Mouse (Mus musculus) heart, embryonic 15.5 days (tissue): ENCODE results near the gene Dedd. TPM values are rescaled to one million over a fixed set of nuclear protein-coding genes. Genes with fewer than 3 reads are reported as not detected.
A peak's percentile ranks its signal among the peaks of the same experiment; 100 is the strongest.

Source experiments
- ATAC-seq: fragments of 200-750 bp; cut with Nextera tagmentation; replicated peaks from 2 replicates; pipeline ENCODE4 v1.8.0; 2017; ENCODE audit warnings: low read depth, moderate TSS enrichment; ENCODE audit not compliant: insufficient number of reproducible peaks, insufficient read depth, low FRiP score
- H3K27ac ChIP-seq: fragments of 300-500 bp; sonication (generic); 2 replicates; pipeline ENCODE4 v1.5.1; 2015; ENCODE audit warnings: mild to moderate bottlenecking, inconsistent platforms
- H3K27me3 ChIP-seq: fragments of 300-500 bp; sonication (generic); 2 replicates; pipeline ENCODE4 v1.6.1; 2015; ENCODE audit warnings: inconsistent platforms
- H3K36me3 ChIP-seq: fragments of 300-500 bp; sonication (generic); 2 replicates; pipeline ENCODE4 v1.6.1; 2015; ENCODE audit warnings: mild to moderate bottlenecking, inconsistent platforms
- H3K4me1 ChIP-seq: fragments of 300-500 bp; sonication (generic); replicated peaks from 2 replicates; pipeline ENCODE4 v1.6.1; 2015; ENCODE audit warnings: inconsistent platforms
- H3K4me2 ChIP-seq: fragments of 300-500 bp; sonication (generic); 2 replicates; pipeline ENCODE4 v1.6.1; 2015; ENCODE audit warnings: inconsistent platforms, mild to moderate bottlenecking, moderate library complexity
- H3K4me3 ChIP-seq: fragments of 300-500 bp; sonication (generic); 2 replicates; pipeline ENCODE4 v1.5.1; 2015; ENCODE audit warnings: mild to moderate bottlenecking, inconsistent platforms
- H3K9ac ChIP-seq: fragments of 300-500 bp; sonication (generic); 2 replicates; pipeline ENCODE4 v1.6.1; 2015; ENCODE audit warnings: mild to moderate bottlenecking, inconsistent platforms
- H3K9me3 ChIP-seq: fragments of 300-500 bp; sonication (generic); replicated peaks from 2 replicates; pipeline ENCODE4 v1.6.1; 2016; ENCODE audit warnings: inconsistent platforms
- WGBS: fragments of 180-500 bp; shearing (Covaris S2); methylation state at CpG from one replicate; pipeline ENCODE4 v1.1.7; 2015; ENCODE audit warnings: mixed read lengths; 5-methylcytosine and 5-hydroxymethylcytosine counted together
- polyA plus RNA-seq: library from polyadenylated mRNA; unstranded; fragments of >200 nt; fragmentation: Nextera tagmentation; extraction: Ambion mirVana; gene quantifications from 2 replicates; pipeline ENCODE4 v1.2.1, GENCODE M21; 2015

Gene Dedd
- polyA plus RNA-seq, 1 experiment from 2014 or later, result 33.9 TPM

GRCm38 (mm10) chr1:171361106-171362103, 32.5 kb downstream of the Dedd start:
- H3K4me1 ChIP-seq, result peaks cover 10% of the 10 kb centered on the region
- no peaks in the 10 kb centered on the region for H3K27me3 ChIP-seq
- WGBS, result 28% methylated on average over 16 of the region's 16 CpGs
- peak; percentile 47; the same call in 1 of the 2 replicates for ATAC-seq
- peak overlapping the region; percentile 64 for H3K4me2 ChIP-seq
- no peaks in the 10 kb centered on the region for H3K9me3 ChIP-seq
- peak overlapping the region; percentile 47 for H3K4me3 ChIP-seq
- no peak overlapping the region for H3K27ac ChIP-seq
- peak overlapping the region; percentile 45 for H3K9ac ChIP-seq
- peaks cover 28% of the 10 kb centered on the region for H3K36me3 ChIP-seq

GRCm38 (mm10) chr1:171365934-171366333, 37.0 kb downstream of the Dedd start:
- Histone ChIP-seq H3K9me3 (no peaks in the 10 kb centered on the region), H3K36me3 (no peaks in the 10 kb centered on the region), H3K27me3 (peaks cover 8% of the 10 kb centered on the region), H3K4me2 (no peak overlapping the region), H3K4me3 (no peak overlapping the region), H3K4me1 (peaks cover 5% of the 10 kb centered on the region; the same call in 1 of the 2 replicates), H3K9ac (no peak overlapping the region), H3K27ac (no peak overlapping the region)
- ATAC-seq, result no peak
- WGBS, result 68% methylated on average over 7 of the region's 7 CpGs

- Histone ChIP-seq H3K36me3 (no peaks in the 10 kb centered on the region), H3K4me2 (peak within 1 kb of the TSS; percentile 0; the same call in 1 of the 2 replicates), H3K4me3 (no peak within 1 kb of the TSS), H3K9me3 (no peaks in the 10 kb centered on the region), H3K27me3 (peaks cover 12% of the 10 kb centered on the region), H3K27ac (no peak within 1 kb of the TSS), H3K9ac (peak within 1 kb of the TSS; percentile 0; the same call in 1 of the 2 replicates), H3K4me1 (no peaks in the 10 kb centered on the region)
- 39% methylated on average over 20 of the region's 20 CpGs for WGBS
- ATAC-seq, result no peak; the same call in 1 of the 2 replicates
Measured at GRCm38 (mm10) chr1:171369845-171370556, 41.1 kb downstream of the Dedd start, which contains the start of gene Nectin4. Gene Nectin4, plus strand, starts transcription at chr1:171370099.

- Histone ChIP-seq H3K4me1 (0 out of 2 replicates have a peak, but pooled peaks cover 5% of the 10 kb centered on the region), H3K9me3 (no peaks in the 10 kb centered on the region), H3K9ac (no peak overlapping the region), H3K4me2 (no peak overlapping the region), H3K27ac (no peak overlapping the region), H3K36me3 (no peaks in the 10 kb centered on the region), H3K27me3 (peaks cover 12% of the 10 kb centered on the region), H3K4me3 (no peak overlapping the region)
- 70% methylated on average over 3 of the region's 3 CpGs for WGBS
- no peak for ATAC-seq
Measured at GRCm38 (mm10) chr1:171372880-171373279, 43.9 kb downstream of the Dedd start.

- Histone ChIP-seq H3K27ac (no peak overlapping the region), H3K9me3 (no peaks in the 10 kb centered on the region)
Measured at GRCm38 (mm10) chr1:171373946-171374345, 45.0 kb downstream of the Dedd start.

GRCm38 (mm10) chr1:171375646-171376097, 46.7 kb downstream of the Dedd start:
- WGBS, result 43% methylated on average over 9 of the region's 9 CpGs
- ATAC-seq, result no peak; the same call in 1 of the 2 replicates
- peaks cover 11% of the 10 kb centered on the region; the same call in 1 of the 2 replicates for H3K4me1 ChIP-seq
- H3K27ac ChIP-seq, result no peak overlapping the region
- H3K36me3 ChIP-seq, result no peaks in the 10 kb centered on the region
- no peak overlapping the region for H3K9ac ChIP-seq
- no peak overlapping the region for H3K4me3 ChIP-seq
- H3K4me2 ChIP-seq, result no peak overlapping the region
- peaks cover 13% of the 10 kb centered on the region for H3K27me3 ChIP-seq
- no peaks in the 10 kb centered on the region for H3K9me3 ChIP-seq

More at GRCm38 (mm10) chr1:171373946-171374345, 45.0 kb downstream of the Dedd start:
- Histone ChIP-seq H3K27me3 (peaks cover 12% of the 10 kb centered on the region), H3K9ac (no peak overlapping the region), H3K4me2 (no peak overlapping the region), H3K4me1 (0 out of 2 replicates have a peak, but pooled peaks cover 5% of the 10 kb centered on the region), H3K36me3 (no peaks in the 10 kb centered on the region), H3K4me3 (no peak overlapping the region)
- WGBS, result 4% methylated on average over 2 of the region's 4 CpGs
- no peak for ATAC-seq

GRCm38 (mm10) chr1:171378298-171378697, 49.4 kb downstream of the Dedd start:
- H3K9ac ChIP-seq, result no peak overlapping the region
- H3K4me1 ChIP-seq, result peaks cover 11% of the 10 kb centered on the region; the same call in 1 of the 2 replicates
- 66% methylated on average over 6 of the region's 6 CpGs for WGBS
- ATAC-seq, result no peak
- no peak overlapping the region for H3K4me2 ChIP-seq
- H3K27me3 ChIP-seq, result peaks cover 19% of the 10 kb centered on the region
- no peak overlapping the region for H3K4me3 ChIP-seq
- H3K27ac ChIP-seq, result no peak overlapping the region
- no peaks in the 10 kb centered on the region for H3K36me3 ChIP-seq
- H3K9me3 ChIP-seq, result no peaks in the 10 kb centered on the region

- no peaks in the 10 kb centered on the region for H3K36me3 ChIP-seq
- peak overlapping the region; percentile 30 for H3K4me3 ChIP-seq
- peak overlapping the region; percentile 58 for H3K4me2 ChIP-seq
- H3K27me3 ChIP-seq, result peaks cover 18% of the 10 kb centered on the region
- H3K4me1 ChIP-seq, result peaks cover 11% of the 10 kb centered on the region; the same call in 1 of the 2 replicates
- H3K27ac ChIP-seq, result no peak overlapping the region
- H3K9ac ChIP-seq, result no peak overlapping the region
- WGBS, result 5% methylated on average over 31 of the region's 31 CpGs
- H3K9me3 ChIP-seq, result no peaks in the 10 kb centered on the region
- peak; percentile 53; the same call in 1 of the 2 replicates for ATAC-seq
Measured at GRCm38 (mm10) chr1:171379935-171380599, 51.1 kb downstream of the Dedd start.

- Histone ChIP-seq H3K4me3 (no peak overlapping the region), H3K4me2 (no peak overlapping the region), H3K9me3 (no peaks in the 10 kb centered on the region), H3K4me1 (peaks cover 8% of the 10 kb centered on the region; the same call in 1 of the 2 replicates), H3K27me3 (peaks cover 18% of the 10 kb centered on the region), H3K27ac (no peak overlapping the region), H3K36me3 (no peaks in the 10 kb centered on the region), H3K9ac (no peak overlapping the region)
- WGBS, result 79% methylated on average over 11 of the region's 11 CpGs
- no peak for ATAC-seq
Measured at GRCm38 (mm10) chr1:171382096-171382620, 53.2 kb downstream of the Dedd start.

- ATAC-seq, result no peak
- no peak overlapping the region for H3K27ac ChIP-seq
- peaks cover 14% of the 10 kb centered on the region for H3K27me3 ChIP-seq
- H3K9ac ChIP-seq, result no peak overlapping the region
- no peaks in the 10 kb centered on the region for H3K9me3 ChIP-seq
- H3K36me3 ChIP-seq, result no peaks in the 10 kb centered on the region
- no peak overlapping the region for H3K4me3 ChIP-seq
- peaks cover 9% of the 10 kb centered on the region; the same call in 1 of the 2 replicates for H3K4me1 ChIP-seq
- H3K4me2 ChIP-seq, result no peak overlapping the region
- WGBS, result 54% methylated on average over 9 of the region's 9 CpGs
Measured at GRCm38 (mm10) chr1:171384361-171384760, 55.4 kb downstream of the Dedd start.
